Mouse (Mus musculus) urinary bladder, postnatal 36 days (tissue): ENCODE measurements around the gene Fbn1.

Source experiments
- DNase-seq, 2 experiments: peaks; one replicate each; pipeline ENCODE4 v3.0.0; 2022; ENCODE audit warnings: low spot score in 2 of 2, mixed read lengths in 1 of 2

Gene Fbn1

GRCm38 (mm10) chr2:125501526-125501925 is 6.3 kb downstream of the Fbn1 start:
- DNase-seq, result no peak

GRCm38 (mm10) chr2:125498216-125498615 is 9.6 kb downstream of the Fbn1 start:
- no peak for DNase-seq

- DNase-seq, result no peak
These were observed 11.1 kb downstream of the Fbn1 start for GRCm38 (mm10) chr2:125496696-125497095.

GRCm38 (mm10) chr2:125494831-125495812 is 12.7 kb downstream of the Fbn1 start:
- DNase-seq, result no peak

- DNase-seq, result no peak
These were observed 13.5 kb downstream of the Fbn1 start for GRCm38 (mm10) chr2:125494291-125494690.

GRCm38 (mm10) chr2:125492050-125492900 is 15.5 kb downstream of the Fbn1 start:
- DNase-seq, result no peak

- DNase-seq, result no peak
These were observed 17.8 kb downstream of the Fbn1 start for GRCm38 (mm10) chr2:125489979-125490378.

- no peak for DNase-seq
These were observed 22.9 kb downstream of the Fbn1 start for GRCm38 (mm10) chr2:125484910-125485309.

GRCm38 (mm10) chr2:125484164-125484563 is 23.6 kb downstream of the Fbn1 start:
- DNase-seq, result no peak

GRCm38 (mm10) chr2:125481531-125482317 is 26.1 kb downstream of the Fbn1 start:
- no peak for DNase-seq

GRCm38 (mm10) chr2:125481116-125481515 is 26.7 kb downstream of the Fbn1 start:
- no peak for DNase-seq

GRCm38 (mm10) chr2:125480057-125480456 is 27.7 kb downstream of the Fbn1 start:
- DNase-seq, result no peak

- DNase-seq, result no peak
These were observed 29.1 kb downstream of the Fbn1 start for GRCm38 (mm10) chr2:125478705-125479104.

GRCm38 (mm10) chr2:125477367-125477766 is 30.4 kb downstream of the Fbn1 start:
- no peak for DNase-seq

GRCm38 (mm10) chr2:125476231-125476630 is 31.6 kb downstream of the Fbn1 start:
- DNase-seq, result no peak

- DNase-seq, result no peak
These were observed 33.1 kb downstream of the Fbn1 start for GRCm38 (mm10) chr2:125474690-125475089.

GRCm38 (mm10) chr2:125473228-125473627 is 34.6 kb downstream of the Fbn1 start:
- no peak for DNase-seq

GRCm38 (mm10) chr2:125471721-125472120 is 36.1 kb downstream of the Fbn1 start:
- DNase-seq, result no peak

- DNase-seq, result no peak
These were observed 37.1 kb downstream of the Fbn1 start for GRCm38 (mm10) chr2:125470553-125471295.

- DNase-seq, result no peak
These were observed 43.8 kb downstream of the Fbn1 start for GRCm38 (mm10) chr2:125464036-125464435.

- no peak for DNase-seq
These were observed 48.7 kb downstream of the Fbn1 start for GRCm38 (mm10) chr2:125459087-125459486.
